Mouse (Mus musculus) frontal cortex, adult (tissue): ENCODE measurements around the gene Bean1.
"Not testable (repeated sequence)": the region's sequence is repeated elsewhere in the genome, so short reads cannot be mapped to it uniquely, and the experiment has no call there.

ENCODE experiments used
- ATAC-seq: cut with Nextera tagmentation; 2 replicates; pipeline ENCODE4 v1.9.2; 2017; ENCODE audit warnings: mild to moderate bottlenecking, moderate library complexity, mixed read lengths; ENCODE audit not compliant: low TSS enrichment

The Bean1 gene

GRCm38 (mm10) chr8:104242038-104242644 is 71.9 kb downstream of the Bean1 start:
- ATAC-seq, result no peak

- no peak for ATAC-seq
These were observed 76.4 kb downstream of the Bean1 start for GRCm38 (mm10) chr8:104246621-104247020.

GRCm38 (mm10) chr8:104247054-104247907 is 77.0 kb downstream of the Bean1 start:
- ATAC-seq, result no peak

GRCm38 (mm10) chr8:104247908-104248275 is 77.7 kb downstream of the Bean1 start:
- peak; percentile 6 for ATAC-seq

GRCm38 (mm10) chr8:104248276-104248675 is 78.0 kb downstream of the Bean1 start, which contains the start of gene Tk2:
Gene Tk2, minus strand, starts transcription at chr8:104248558.
- ATAC-seq, result peak; percentile 91

- ATAC-seq, result no peak
These were observed 79.3 kb downstream of the Bean1 start for GRCm38 (mm10) chr8:104249442-104249996.

GRCm38 (mm10) chr8:104250439-104251367 is 80.5 kb downstream of the Bean1 start, which contains the start of gene Cklf:
Gene Cklf, plus strand, starts transcription at chr8:104250861.
- ATAC-seq, result peak; percentile 77

- ATAC-seq, result no peak
These were observed 81.2 kb downstream of the Bean1 start for GRCm38 (mm10) chr8:104251461-104251860.

- ATAC-seq, result no peak
These were observed 82.8 kb downstream of the Bean1 start for GRCm38 (mm10) chr8:104253016-104253415.

GRCm38 (mm10) chr8:104261802-104262201 is 91.6 kb downstream of the Bean1 start:
- ATAC-seq, result peak; percentile 90

GRCm38 (mm10) chr8:104264271-104264935 is 94.2 kb downstream of the Bean1 start:
- ATAC-seq, result not testable (repeated sequence)

- ATAC-seq, result no peak
These were observed 98.1 kb downstream of the Bean1 start for GRCm38 (mm10) chr8:104268368-104268767.
